Mouse (Mus musculus): ENCODE measurements around the gene Stk40. TPM values are rescaled to one million over a fixed set of nuclear protein-coding genes. Genes with fewer than 3 reads are reported as not detected.

Gene Stk40
- polyA plus RNA-seq, 1 experiment from 2014 or later: 38.0 TPM

DNA sequence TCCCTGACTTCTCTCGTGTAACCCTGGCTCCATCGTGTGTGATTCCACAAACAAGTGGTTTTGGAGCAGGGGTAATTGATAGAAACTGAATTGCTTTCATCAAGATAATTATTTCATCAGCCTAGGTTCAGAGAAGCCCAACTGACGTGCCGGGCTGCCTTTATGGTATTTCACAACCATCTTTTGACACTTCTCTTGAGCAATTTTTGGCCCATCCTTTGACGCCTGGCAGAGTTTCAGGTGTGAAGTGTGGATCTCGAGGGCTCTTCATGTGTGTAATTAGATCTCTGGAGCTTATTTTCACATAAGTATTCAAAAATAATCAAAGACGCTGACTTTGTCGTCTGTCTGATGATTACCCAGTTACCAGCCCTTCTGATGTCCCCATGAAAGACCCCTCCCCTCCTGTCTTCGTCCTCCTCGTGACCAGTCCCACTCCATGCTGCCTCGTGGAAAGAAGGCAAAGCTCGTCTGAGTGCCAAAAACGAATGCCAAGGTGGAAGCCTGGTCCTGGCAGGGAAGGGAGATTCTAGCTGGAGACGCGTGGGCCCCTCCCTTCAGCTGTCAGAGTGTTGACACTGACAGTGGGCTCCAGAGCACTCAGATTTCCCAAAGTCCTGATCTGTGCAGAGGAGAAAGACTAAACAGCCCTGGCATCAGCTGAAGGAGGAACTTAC, 36.2 kb upstream of the Stk40 start:
- Histone ChIP-seq H3K9me3 (ENCODE audit: low read depth, low read length) (no peaks in the 10 kb centered on the region), H3K4me2 (no peak overlapping the region), H3K4me1 (ENCODE audit: insufficient read depth) (no peaks in the 10 kb centered on the region), H3K27ac (ENCODE audit: low read depth) (no peak overlapping the region), H3K9ac (no peak overlapping the region), H3K27me3 (ENCODE audit: insufficient read depth, low read length) (no peaks in the 10 kb centered on the region), H3K36me3 (ENCODE audit: insufficient read depth) (no peaks in the 10 kb centered on the region), H3K4me3 (ENCODE audit: low read depth, low read length) (no peak overlapping the region)
- TF ChIP-seq CTCF (IDR thresholded peaks at IDR 0.05; ENCODE audit: low read depth): no peak
- 57% methylated on average over 15 of the region's 15 CpGs for WGBS
- DNase-seq (peak; percentile 4), ATAC-seq (ENCODE audit: insufficient read depth) (no peak)

DNA sequence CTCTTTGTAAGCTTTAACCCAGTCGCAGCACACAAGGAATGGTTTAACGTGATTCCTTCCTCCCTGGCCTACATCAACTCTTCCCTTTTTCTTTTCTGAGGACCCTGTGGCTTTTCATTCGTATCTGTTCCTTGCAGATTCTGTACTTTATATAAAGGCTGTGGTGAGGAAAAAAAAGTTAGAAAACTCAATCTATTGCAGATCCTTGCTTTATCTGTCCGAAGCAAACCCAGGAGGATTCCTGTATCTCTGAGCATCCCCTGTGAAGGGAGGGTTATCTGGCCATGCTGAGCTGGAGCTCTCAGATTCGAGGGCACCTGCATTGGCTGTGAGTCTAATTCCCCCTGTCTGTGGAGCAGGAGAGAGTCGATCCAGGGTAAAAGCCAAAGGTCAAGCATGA, 34.9 kb upstream of the Stk40 start:
- Histone ChIP-seq H3K9me3 (ENCODE audit: low read depth, low read length) (no peaks in the 10 kb centered on the region), H3K27ac (ENCODE audit: low read depth) (no peak overlapping the region), H3K36me3 (ENCODE audit: insufficient read depth) (no peaks in the 10 kb centered on the region), H3K4me1 (ENCODE audit: insufficient read depth) (no peaks in the 10 kb centered on the region), H3K9ac (no peak overlapping the region), H3K27me3 (ENCODE audit: insufficient read depth, low read length) (no peaks in the 10 kb centered on the region), H3K4me2 (no peak overlapping the region), H3K4me3 (ENCODE audit: low read depth, low read length) (no peak overlapping the region)
- TF ChIP-seq CTCF (IDR thresholded peaks at IDR 0.05; ENCODE audit: low read depth): no peak
- ATAC-seq (ENCODE audit: insufficient read depth): no peak
- 80% methylated on average over 6 of the region's 6 CpGs for WGBS
- DNase-seq: no peak

DNA sequence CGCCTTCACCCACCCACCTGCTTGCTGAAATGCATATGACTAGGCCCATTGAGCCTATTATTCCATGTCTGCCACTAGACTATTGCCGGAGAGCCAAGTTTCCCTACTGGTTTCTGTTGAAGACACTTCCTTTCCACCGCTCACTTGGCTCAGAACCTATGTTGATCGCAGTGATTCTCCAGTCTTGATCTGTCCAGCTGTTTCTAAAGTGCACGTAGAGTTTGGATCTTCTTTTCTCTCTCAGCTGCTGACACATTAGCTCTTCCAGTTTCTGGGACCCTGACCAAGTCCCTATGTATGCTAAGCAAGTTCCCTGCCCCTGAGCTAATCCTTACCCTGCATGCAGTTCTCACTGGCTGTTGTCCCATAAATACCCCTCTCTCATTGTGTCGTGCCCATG, 25.9 kb upstream of the Stk40 start:
- Histone ChIP-seq H3K9me3 (ENCODE audit: low read depth, low read length) (no peaks in the 10 kb centered on the region), H3K4me1 (ENCODE audit: insufficient read depth) (no peaks in the 10 kb centered on the region), H3K36me3 (ENCODE audit: insufficient read depth) (no peaks in the 10 kb centered on the region), H3K9ac (no peak overlapping the region), H3K4me2 (no peak overlapping the region), H3K27ac (ENCODE audit: low read depth) (no peak overlapping the region), H3K4me3 (ENCODE audit: low read depth, low read length) (no peak overlapping the region), H3K27me3 (ENCODE audit: insufficient read depth, low read length) (no peaks in the 10 kb centered on the region)
- ATAC-seq (ENCODE audit: insufficient read depth) (no peak), DNase-seq (peak; percentile 7)
- TF ChIP-seq CTCF (IDR thresholded peaks at IDR 0.05; ENCODE audit: low read depth): no peak
- 75% methylated on average over 6 of the region's 6 CpGs for WGBS

DNA sequence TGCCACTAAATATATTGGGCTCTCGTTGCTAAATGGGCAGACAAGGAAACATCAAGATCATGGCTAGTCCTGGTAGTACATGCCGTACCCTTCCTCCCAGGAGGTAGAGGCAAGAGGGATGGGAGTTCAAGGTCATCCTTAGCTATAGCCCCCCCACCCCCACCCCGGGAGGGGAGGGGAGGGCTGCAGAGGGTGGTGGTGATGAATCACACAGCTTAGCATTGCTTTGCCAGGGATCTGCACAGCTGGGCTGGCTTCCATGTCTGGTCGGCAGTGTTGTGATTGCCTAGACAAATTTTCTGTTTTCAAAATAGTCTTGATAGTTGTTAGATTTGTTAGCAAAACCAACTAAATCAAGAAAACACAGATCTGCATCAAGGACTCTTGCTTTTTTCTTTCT, 24.5 kb upstream of the Stk40 start:
- Histone ChIP-seq H3K4me1 (ENCODE audit: insufficient read depth) (no peaks in the 10 kb centered on the region), H3K36me3 (ENCODE audit: insufficient read depth) (no peaks in the 10 kb centered on the region), H3K9me3 (ENCODE audit: low read depth, low read length) (no peaks in the 10 kb centered on the region), H3K9ac (no peak overlapping the region), H3K4me3 (ENCODE audit: low read depth, low read length) (no peak overlapping the region), H3K27me3 (ENCODE audit: insufficient read depth, low read length) (no peaks in the 10 kb centered on the region), H3K4me2 (no peak overlapping the region), H3K27ac (ENCODE audit: low read depth) (no peak overlapping the region)
- DNase-seq (no peak), ATAC-seq (ENCODE audit: insufficient read depth) (no peak)
- no peak for TF ChIP-seq CTCF (IDR thresholded peaks at IDR 0.05; ENCODE audit: low read depth)
- WGBS: 66% methylated on average over 4 of the region's 4 CpGs

DNA sequence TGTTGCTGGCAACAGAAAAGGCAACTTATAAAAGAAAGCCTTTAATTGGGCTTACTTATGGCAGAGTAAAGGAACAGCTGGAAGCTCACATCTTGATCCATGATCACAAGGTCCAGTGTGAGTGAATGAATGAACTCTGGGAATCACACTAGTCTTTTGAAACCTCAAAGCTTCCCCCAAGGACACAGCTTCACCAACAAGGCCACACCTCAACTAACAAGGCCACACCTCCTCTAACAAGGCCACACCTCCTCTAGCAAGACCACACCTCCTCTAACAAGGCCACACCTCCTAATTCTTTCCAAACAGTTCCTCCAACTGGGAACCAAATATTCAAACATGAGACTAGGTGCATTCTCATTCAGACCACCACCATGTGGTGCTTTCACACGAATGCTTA, 22.2 kb upstream of the Stk40 start:
- ATAC-seq (ENCODE audit: insufficient read depth) (no peak), DNase-seq (no peak)
- Histone ChIP-seq H3K9me3 (ENCODE audit: low read depth, low read length) (no peaks in the 10 kb centered on the region), H3K4me1 (ENCODE audit: insufficient read depth) (no peaks in the 10 kb centered on the region), H3K4me2 (no peak overlapping the region), H3K36me3 (ENCODE audit: insufficient read depth) (no peaks in the 10 kb centered on the region), H3K4me3 (ENCODE audit: low read depth, low read length) (no peak overlapping the region), H3K27ac (ENCODE audit: low read depth) (no peak overlapping the region), H3K9ac (no peak overlapping the region), H3K27me3 (ENCODE audit: insufficient read depth, low read length) (no peaks in the 10 kb centered on the region)
- no peak for TF ChIP-seq CTCF (IDR thresholded peaks at IDR 0.05; ENCODE audit: low read depth)
- 83% methylated on average over 1 of the region's 1 CpGs for WGBS

DNA sequence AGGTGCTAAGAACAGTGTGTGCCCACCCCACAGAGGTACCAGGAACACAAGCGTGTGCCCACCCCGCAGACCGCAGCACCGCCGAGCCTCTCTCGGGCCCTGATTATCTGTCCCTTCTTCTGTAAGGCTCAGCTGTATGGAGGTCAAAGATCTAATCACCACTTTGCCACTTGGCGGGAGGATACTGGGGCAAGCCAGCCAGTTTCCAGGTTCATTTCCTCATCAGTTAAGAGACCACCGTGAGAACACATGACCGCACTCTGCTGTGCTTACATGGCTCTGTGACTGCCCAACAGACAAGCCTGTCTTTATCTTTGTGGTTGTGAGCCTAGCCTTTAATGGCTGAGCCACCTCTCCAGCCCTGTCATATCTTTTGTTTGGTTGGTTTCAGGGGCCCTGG, 20.7 kb upstream of the Stk40 start:
- DNase-seq: no peak
- Histone ChIP-seq H3K9me3 (ENCODE audit: low read depth, low read length) (no peaks in the 10 kb centered on the region), H3K4me2 (no peak overlapping the region), H3K4me3 (ENCODE audit: low read depth, low read length) (no peak overlapping the region), H3K4me1 (ENCODE audit: insufficient read depth) (no peaks in the 10 kb centered on the region), H3K36me3 (ENCODE audit: insufficient read depth) (no peaks in the 10 kb centered on the region), H3K9ac (no peak overlapping the region), H3K27ac (ENCODE audit: low read depth) (no peak overlapping the region), H3K27me3 (ENCODE audit: insufficient read depth, low read length) (no peaks in the 10 kb centered on the region)
- no peak for ATAC-seq (ENCODE audit: insufficient read depth)
- WGBS: 80% methylated on average over 9 of the region's 9 CpGs
- TF ChIP-seq CTCF (IDR thresholded peaks at IDR 0.05; ENCODE audit: low read depth): no peak

DNA sequence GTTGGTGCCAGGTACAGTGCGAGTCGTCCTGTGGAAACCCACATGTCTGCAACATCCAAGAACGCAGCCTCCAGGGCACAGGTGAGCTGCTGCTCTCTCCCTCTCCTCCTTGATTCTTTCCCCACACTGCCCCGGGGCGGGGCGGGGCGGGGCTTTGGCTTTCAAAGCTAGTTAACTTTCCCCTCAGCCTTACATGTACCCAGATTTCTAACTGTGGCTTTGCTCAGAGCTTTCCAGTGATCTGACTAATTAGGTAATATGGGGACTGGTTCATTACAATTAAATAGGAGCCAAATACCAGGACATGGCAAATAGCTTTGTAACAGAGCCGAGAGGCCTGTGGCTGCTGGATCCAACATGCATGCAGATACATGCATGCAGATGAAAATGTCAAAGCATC, 19.4 kb upstream of the Stk40 start:
- Histone ChIP-seq H3K9ac (no peak overlapping the region), H3K27ac (ENCODE audit: low read depth) (no peak overlapping the region), H3K36me3 (ENCODE audit: insufficient read depth) (no peaks in the 10 kb centered on the region), H3K4me3 (ENCODE audit: low read depth, low read length) (no peak overlapping the region), H3K27me3 (ENCODE audit: insufficient read depth, low read length) (no peaks in the 10 kb centered on the region), H3K9me3 (ENCODE audit: low read depth, low read length) (no peaks in the 10 kb centered on the region), H3K4me1 (ENCODE audit: insufficient read depth) (no peaks in the 10 kb centered on the region), H3K4me2 (no peak overlapping the region)
- no peak for ATAC-seq (ENCODE audit: insufficient read depth)
- WGBS: 60% methylated on average over 8 of the region's 8 CpGs
- DNase-seq: no peak
- TF ChIP-seq CTCF (IDR thresholded peaks at IDR 0.05; ENCODE audit: low read depth): no peak

Data from lung, embryonic 14.5 days (tissue).